Mouse (Mus musculus): ENCODE measurements around the gene Acot9. TPM values are rescaled to one million over a fixed set of nuclear protein-coding genes. Genes with fewer than 3 reads are reported as not detected.

Acot9 gene
- polyA plus RNA-seq, 1 experiment, result 17.8 TPM

DNA sequence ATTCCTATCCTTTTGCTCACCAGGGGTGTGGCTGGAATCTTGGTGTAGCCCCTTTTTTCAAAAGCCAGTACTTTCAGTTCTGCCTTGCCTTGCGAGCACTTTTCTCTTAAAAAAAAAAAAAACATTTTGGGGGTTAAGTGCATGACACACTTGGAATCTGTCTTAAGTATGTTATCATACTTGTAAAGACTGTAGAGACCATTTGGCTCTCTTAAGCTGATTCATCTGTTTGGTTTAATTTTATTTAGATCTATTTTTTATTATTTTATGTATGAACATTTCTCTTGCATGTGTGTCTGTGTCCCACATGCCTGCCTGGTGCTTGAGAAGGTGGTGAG is 641 bp downstream of the Acot9 start:
- Histone ChIP-seq H3K27ac (ENCODE audit: control insufficient read depth, insufficient read depth, low read length) (peak overlapping the region; percentile 51; the same call in 1 of the 2 replicates), H3K4me3 (ENCODE audit: control insufficient read depth, insufficient read depth, low read length) (peak overlapping the region; percentile 93), H3K36me3 (ENCODE audit: control insufficient read depth, insufficient read depth, low read length) (no peaks in the 10 kb centered on the region), H3K4me1 (replicated peaks; ENCODE audit: control insufficient read depth, insufficient read depth, low read length) (no peaks in the 10 kb centered on the region; the same call in 1 of the 2 replicates), H3K27me3 (ENCODE audit: control insufficient read depth, insufficient read depth, low read length) (no peaks in the 10 kb centered on the region)
- WGBS, result 0% methylated on average over 1 of the region's 1 CpGs
- no peak for TF ChIP-seq POLR2A (IDR thresholded peaks at IDR 0.05; ENCODE audit: control insufficient read depth, extremely low read depth, insufficient read depth, low read length, poor library complexity)
- no peak for TF ChIP-seq CTCF (IDR thresholded peaks at IDR 0.05; ENCODE audit: borderline replicate concordance, control insufficient read depth, extremely low read depth, insufficient read depth, low read length, poor library complexity)
- DNase-seq, result no peak

- no peaks in the 10 kb centered on the region for H3K4me1 ChIP-seq (replicated peaks; ENCODE audit: control insufficient read depth, insufficient read depth, low read length)
- H3K27me3 ChIP-seq (ENCODE audit: control insufficient read depth, insufficient read depth, low read length), result no peaks in the 10 kb centered on the region
- no peak overlapping the region for H3K27ac ChIP-seq (ENCODE audit: control insufficient read depth, insufficient read depth, low read length)
- no peak overlapping the region for H3K4me3 ChIP-seq (ENCODE audit: control insufficient read depth, insufficient read depth, low read length)
- TF ChIP-seq POLR2A (IDR thresholded peaks at IDR 0.05; ENCODE audit: control insufficient read depth, extremely low read depth, insufficient read depth, low read length, poor library complexity), result no peak
- TF ChIP-seq CTCF (IDR thresholded peaks at IDR 0.05; ENCODE audit: borderline replicate concordance, control insufficient read depth, extremely low read depth, insufficient read depth, low read length, poor library complexity), result no peak
- 86% methylated on average over 4 of the region's 4 CpGs for WGBS
- H3K36me3 ChIP-seq (ENCODE audit: control insufficient read depth, insufficient read depth, low read length), result no peaks in the 10 kb centered on the region
- no peak for DNase-seq
Measured at GRCm38 (mm10) chrX:155278483-155278882, 16.2 kb downstream of the Acot9 start.

GRCm38 (mm10) chrX:155280427-155281044 is 18.3 kb downstream of the Acot9 start:
- DNase-seq, result no peak
- no peaks in the 10 kb centered on the region for H3K36me3 ChIP-seq (ENCODE audit: control insufficient read depth, insufficient read depth, low read length)
- 52% methylated on average over 1 of the region's 1 CpGs for WGBS
- no peaks in the 10 kb centered on the region for H3K27me3 ChIP-seq (ENCODE audit: control insufficient read depth, insufficient read depth, low read length)
- H3K4me3 ChIP-seq (ENCODE audit: control insufficient read depth, insufficient read depth, low read length), result no peak overlapping the region
- TF ChIP-seq CTCF (IDR thresholded peaks at IDR 0.05; ENCODE audit: borderline replicate concordance, control insufficient read depth, extremely low read depth, insufficient read depth, low read length, poor library complexity) (no peak), POLR2A (IDR thresholded peaks at IDR 0.05; ENCODE audit: control insufficient read depth, extremely low read depth, insufficient read depth, low read length, poor library complexity) (no peak)
- H3K4me1 ChIP-seq (replicated peaks; ENCODE audit: control insufficient read depth, insufficient read depth, low read length), result no peaks in the 10 kb centered on the region
- H3K27ac ChIP-seq (ENCODE audit: control insufficient read depth, insufficient read depth, low read length), result no peak overlapping the region

GRCm38 (mm10) chrX:155306390-155306789 is 44.1 kb downstream of the Acot9 start:
- TF ChIP-seq CTCF (IDR thresholded peaks at IDR 0.05; ENCODE audit: borderline replicate concordance, control insufficient read depth, extremely low read depth, insufficient read depth, low read length, poor library complexity), result no peak
- TF ChIP-seq POLR2A (IDR thresholded peaks at IDR 0.05; ENCODE audit: control insufficient read depth, extremely low read depth, insufficient read depth, low read length, poor library complexity), result no peak
- WGBS, result 91% methylated on average over 2 of the region's 2 CpGs
- no peaks in the 10 kb centered on the region for H3K27me3 ChIP-seq (ENCODE audit: control insufficient read depth, insufficient read depth, low read length)

GRCm38 (mm10) chrX:155318005-155318404 is 55.8 kb downstream of the Acot9 start:
- Histone ChIP-seq H3K27ac (ENCODE audit: control insufficient read depth, insufficient read depth, low read length) (no peak overlapping the region), H3K4me1 (replicated peaks; ENCODE audit: control insufficient read depth, insufficient read depth, low read length) (no peaks in the 10 kb centered on the region), H3K27me3 (ENCODE audit: control insufficient read depth, insufficient read depth, low read length) (no peaks in the 10 kb centered on the region), H3K36me3 (ENCODE audit: control insufficient read depth, insufficient read depth, low read length) (no peaks in the 10 kb centered on the region), H3K4me3 (ENCODE audit: control insufficient read depth, insufficient read depth, low read length) (no peak overlapping the region)
- 36% methylated on average over 4 of the region's 4 CpGs for WGBS
- DNase-seq, result peak; percentile 30
- TF ChIP-seq CTCF (IDR thresholded peaks at IDR 0.05; ENCODE audit: borderline replicate concordance, control insufficient read depth, extremely low read depth, insufficient read depth, low read length, poor library complexity) (no peak), POLR2A (IDR thresholded peaks at IDR 0.05; ENCODE audit: control insufficient read depth, extremely low read depth, insufficient read depth, low read length, poor library complexity) (no peak)

More at GRCm38 (mm10) chrX:155306390-155306789, 44.1 kb downstream of the Acot9 start:
- DNase-seq, result no peak
- no peaks in the 10 kb centered on the region for H3K36me3 ChIP-seq (ENCODE audit: control insufficient read depth, insufficient read depth, low read length)
- H3K4me3 ChIP-seq (ENCODE audit: control insufficient read depth, insufficient read depth, low read length), result no peak overlapping the region
- H3K4me1 ChIP-seq (replicated peaks; ENCODE audit: control insufficient read depth, insufficient read depth, low read length), result no peaks in the 10 kb centered on the region
- H3K27ac ChIP-seq (ENCODE audit: control insufficient read depth, insufficient read depth, low read length), result no peak overlapping the region

DNA sequence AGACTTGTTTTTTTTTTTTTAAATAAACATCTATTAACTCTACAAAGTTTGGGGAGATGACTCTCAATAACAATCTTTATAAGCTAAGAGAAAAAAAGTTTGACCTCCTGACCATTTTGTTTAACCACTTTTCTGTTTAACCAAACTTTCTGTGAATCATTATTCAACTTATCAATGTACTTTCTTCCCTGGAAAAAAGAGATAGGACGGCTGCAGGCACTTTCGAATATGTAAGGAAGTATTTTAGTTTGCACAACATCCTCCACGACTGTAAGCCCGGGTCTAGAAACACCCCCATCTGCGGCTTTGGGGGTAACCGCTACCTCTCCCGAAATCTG is 75.3 kb downstream of the Acot9 start:
- no peaks in the 10 kb centered on the region for H3K36me3 ChIP-seq (ENCODE audit: control insufficient read depth, insufficient read depth, low read length)
- no peaks in the 10 kb centered on the region; the same call in 1 of the 2 replicates for H3K4me1 ChIP-seq (replicated peaks; ENCODE audit: control insufficient read depth, insufficient read depth, low read length)
- no peaks in the 10 kb centered on the region; the same call in 1 of the 2 replicates for H3K27me3 ChIP-seq (ENCODE audit: control insufficient read depth, insufficient read depth, low read length)
- no peak overlapping the region for H3K27ac ChIP-seq (ENCODE audit: control insufficient read depth, insufficient read depth, low read length)
- no peak for DNase-seq
- H3K4me3 ChIP-seq (ENCODE audit: control insufficient read depth, insufficient read depth, low read length), result peak overlapping the region; percentile 100
- TF ChIP-seq POLR2A (IDR thresholded peaks at IDR 0.05; ENCODE audit: control insufficient read depth, extremely low read depth, insufficient read depth, low read length, poor library complexity) (no peak), CTCF (IDR thresholded peaks at IDR 0.05; ENCODE audit: borderline replicate concordance, control insufficient read depth, extremely low read depth, insufficient read depth, low read length, poor library complexity) (no peak)
- 0% methylated on average over 7 of the region's 7 CpGs for WGBS

All from thymus, adult 2 months (tissue).